Mouse (Mus musculus) brain, adult 10 weeks (tissue): Measurements from ENCODE around the gene Higd1b. TPM values are rescaled to one million over a fixed set of nuclear protein-coding genes. Genes with fewer than 3 reads are reported as not detected.

Experiments used
- polyA plus RNA-seq: library from polyadenylated mRNA; stranded (reverse); fragments of 350-450 nt; fragmentation: Illumina TruSeq; extraction: RNeasy Lipid Tissue Mini Kit (QIAGEN cat#74804); gene quantifications from one replicate; pipeline ENCODE4 v1.2.3, GENCODE M21; 2015; ENCODE audit warnings: low read depth, low replicate concordance

The Higd1b gene
- polyA plus RNA-seq: 11.2 TPM

DNA sequence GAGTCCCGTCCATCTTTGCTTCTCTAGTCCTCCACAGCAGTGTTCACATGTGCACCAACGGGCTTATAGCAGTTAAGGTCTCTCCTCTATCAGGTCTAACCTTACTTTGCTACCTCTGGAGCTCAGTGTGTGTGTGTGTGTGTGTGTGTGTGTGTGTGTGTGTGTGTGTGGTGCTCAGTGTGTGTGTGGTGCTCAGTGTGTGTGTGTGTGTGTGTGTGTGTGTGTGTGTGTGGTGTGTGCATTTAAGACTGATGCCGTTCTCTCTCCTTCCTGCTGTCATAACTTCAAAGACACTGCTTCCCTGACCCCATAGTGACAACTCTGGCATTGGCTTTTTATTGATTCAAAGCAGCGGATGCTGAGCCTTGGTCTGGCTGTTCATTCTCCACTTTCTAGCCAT lies at the start of gene Higd1b:
Gene Higd1b, plus strand, starts transcription at position 301 of the 400 bp plus-strand sequence.

GRCm38 (mm10) chr11:102819021-102819782 lies 16.4 kb upstream of the Higd1b start, which contains the start of gene Gjc1:
TSS of gene Gjc1 (minus strand) at chr11:102819700.

DNA sequence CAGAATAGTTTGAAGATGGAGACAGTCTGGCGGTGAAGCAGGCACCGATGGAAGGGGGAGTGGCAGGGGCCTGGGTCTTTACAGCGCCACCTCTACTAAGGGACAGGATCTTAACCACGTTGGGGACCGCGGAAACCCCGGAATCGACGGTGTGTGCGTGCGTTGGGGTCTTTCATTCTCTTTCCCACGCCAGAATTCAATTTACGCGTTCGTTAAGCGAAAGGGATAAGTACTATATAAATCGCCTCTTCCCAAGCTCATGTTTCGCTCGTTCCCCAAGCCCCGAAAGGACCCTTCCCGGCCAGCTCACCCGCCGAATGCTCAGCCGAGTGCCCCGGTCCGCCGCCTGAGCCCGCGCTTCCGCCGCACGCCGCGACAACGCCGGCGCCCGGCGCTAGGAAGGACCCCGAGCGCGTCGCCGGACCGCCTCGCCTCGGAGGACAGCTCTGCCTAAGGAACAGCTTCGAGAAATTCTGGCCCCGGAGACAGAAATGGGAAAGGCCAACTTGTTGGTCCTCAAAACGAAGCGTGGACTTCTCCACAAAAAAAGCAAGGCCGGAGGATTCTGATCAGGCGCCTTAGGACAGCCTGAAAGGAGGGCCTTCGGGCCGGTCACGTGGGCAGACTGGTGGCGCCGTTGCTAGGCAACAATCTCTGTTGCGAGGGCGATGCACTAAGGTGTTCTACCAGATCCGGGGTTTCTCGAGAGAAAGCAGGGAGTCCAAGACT lies 45.1 kb downstream of the Higd1b start, which contains the start of the genes Eftud2 and Ccdc103:
Gene Eftud2, minus strand, starts transcription at position 401 of the 729 bp plus-strand sequence.
Gene Ccdc103, plus strand, starts transcription at position 620 of the 729 bp plus-strand sequence.

GRCm38 (mm10) chr11:102884616-102885219 lies 49.1 kb downstream of the Higd1b start, which contains the start of gene Fam187a:
TSS of gene Fam187a (plus strand) at chr11:102885169.

Other genes with a start within 250 kb of the Higd1b start
- gene Fzd2, start 231.5 kb upstream of the Higd1b start, polyA plus RNA-seq: 5.4 TPM
- not detected for gene Meioc, start 172.1 kb upstream of the Higd1b start, polyA plus RNA-seq
- gene Ccdc43, start 138.1 kb upstream of the Higd1b start, polyA plus RNA-seq: 28.9 TPM
- gene Adam11, start 74.4 kb upstream of the Higd1b start, polyA plus RNA-seq: 85.8 TPM
- 6.2 TPM for gene Gjc1, start 16.1 kb upstream of the Higd1b start, polyA plus RNA-seq
- gene Eftud2, start 45.1 kb downstream of the Higd1b start, polyA plus RNA-seq: 80.2 TPM
- gene Ccdc103, start 45.4 kb downstream of the Higd1b start, polyA plus RNA-seq: 4.4 TPM
- gene Fam187a, start 49.3 kb downstream of the Higd1b start, polyA plus RNA-seq: 0.30 TPM
- 158 TPM for gene Gfap, start 65.1 kb downstream of the Higd1b start, polyA plus RNA-seq
- 0.13 TPM for gene Kif18b, start 89.3 kb downstream of the Higd1b start, polyA plus RNA-seq
- 9.2 TPM for gene C1ql1, start 110.8 kb downstream of the Higd1b start, polyA plus RNA-seq
- 87.5 TPM for gene Nmt1, start 192.3 kb downstream of the Higd1b start, polyA plus RNA-seq
- 42.0 TPM for gene Dcakd, start 192.5 kb downstream of the Higd1b start, polyA plus RNA-seq